Mouse (Mus musculus): ENCODE measurements around the gene Tnfsf13.

DNA sequence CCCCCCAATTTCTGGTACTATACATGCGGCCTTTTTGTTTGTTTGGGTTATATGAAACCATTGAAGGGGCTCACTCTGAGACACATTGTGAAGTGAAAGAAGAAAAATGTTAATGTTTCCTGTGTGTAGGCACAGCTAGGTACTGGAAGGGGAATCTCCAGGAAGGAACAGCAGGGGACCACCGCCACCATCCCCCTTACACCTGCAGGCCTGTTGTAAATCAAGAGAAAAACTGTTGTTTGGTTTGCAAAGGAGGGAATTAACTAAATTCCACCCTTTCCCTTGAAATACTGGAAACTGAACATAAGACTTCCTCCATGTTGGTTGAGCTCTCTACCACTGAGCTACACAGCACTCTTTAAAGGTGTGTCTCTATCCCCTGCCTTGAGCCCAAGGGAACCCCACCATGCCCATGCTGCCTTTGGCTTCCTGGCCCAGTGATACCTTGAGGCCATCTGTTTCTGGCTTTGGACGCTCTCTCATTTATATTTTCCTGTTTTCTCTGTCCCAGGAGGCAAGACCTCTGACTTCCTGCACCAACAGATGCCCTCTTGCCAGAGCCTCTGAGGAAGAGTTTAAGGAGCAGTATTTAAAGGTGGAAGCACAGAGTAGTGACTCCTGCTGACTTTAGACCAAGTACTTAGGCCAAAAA lies 23.2 kb upstream of the Tnfsf13 start:
- TF ChIP-seq CTCF (IDR thresholded peaks at IDR 0.05; ENCODE audit: extremely low read depth, insufficient read depth, low read length) (no peak), POLR2A (IDR thresholded peaks at IDR 0.05; ENCODE audit: extremely low read depth, insufficient read depth, low read length) (no peak)
